Mouse (Mus musculus) C2C12 (cell line): ENCODE data around the gene 4930404H24Rik. TPM values are rescaled to one million over a fixed set of nuclear protein-coding genes. Genes with fewer than 3 reads are reported as not detected.

Experiments used
- H3K27me3 ChIP-seq: one replicate; pipeline ENCODE4 v1.6.1; 2011; ENCODE audit not compliant: control insufficient read depth, insufficient read depth, insufficient read length
- H3K36me3 ChIP-seq: one replicate; pipeline ENCODE4 v1.6.1; 2011; ENCODE audit not compliant: control insufficient read depth, insufficient read depth
- H3K4me3 ChIP-seq: one replicate; pipeline ENCODE4 v1.5.1; 2011; ENCODE audit warnings: mild to moderate bottlenecking, control low read depth; ENCODE audit not compliant: poor library complexity, insufficient read depth, severe bottlenecking
- H3K79me2 ChIP-seq: one replicate; pipeline ENCODE4 v1.6.1; 2011; ENCODE audit not compliant: control insufficient read depth, insufficient read depth
- H3K79me3 ChIP-seq: one replicate; pipeline ENCODE4 v1.6.1; 2011; ENCODE audit warnings: low read depth, control low read depth
- H3ac ChIP-seq: one replicate; pipeline ENCODE3; 2011; ENCODE audit warnings: low read depth; ENCODE audit not compliant: control insufficient read depth, insufficient read length
- CEBPB ChIP-seq: IDR thresholded peaks from one replicate; pipeline ENCODE4 v1.6.1; 2011; ENCODE audit warnings: low read depth, mild to moderate bottlenecking, control low read depth, moderate library complexity
- CTCF ChIP-seq: IDR thresholded peaks from one replicate; pipeline ENCODE4 v1.5.1; 2011; ENCODE audit not compliant: control insufficient read depth, insufficient read depth, insufficient read length
- FOSL1 ChIP-seq: IDR thresholded peaks from one replicate; pipeline ENCODE4 v1.8.0; 2011; ENCODE audit warnings: mild to moderate bottlenecking, low read length; ENCODE audit not compliant: poor library complexity, insufficient read depth, severe bottlenecking
- MAX ChIP-seq: IDR thresholded peaks from one replicate; pipeline ENCODE4 v1.6.1; 2011; ENCODE audit warnings: mild to moderate bottlenecking, control low read depth
- MYOD1 ChIP-seq: IDR thresholded peaks from one replicate; pipeline ENCODE4 v1.6.1; 2011; ENCODE audit warnings: low read depth; ENCODE audit not compliant: control insufficient read depth, insufficient read length
- MYOG ChIP-seq: IDR thresholded peaks from one replicate; pipeline ENCODE4 v1.6.1; 2011; ENCODE audit not compliant: control insufficient read depth, insufficient read length; ENCODE audit errors: extremely low read depth
- USF1 ChIP-seq: IDR thresholded peaks from one replicate; pipeline ENCODE4 v1.6.1; 2011; ENCODE audit warnings: low read depth, mild to moderate bottlenecking, control low read depth, moderate library complexity
- polyA plus RNA-seq: library from polyadenylated mRNA; unstranded; fragments of >200 nt; fragmentation: generic; extraction: Trizol; gene quantifications from one replicate; pipeline ENCODE4 v1.2.1, GENCODE M21; 2012; ENCODE audit warnings: missing spikeins

The 4930404H24Rik gene
- polyA plus RNA-seq, 1 experiment = not detected

DNA sequence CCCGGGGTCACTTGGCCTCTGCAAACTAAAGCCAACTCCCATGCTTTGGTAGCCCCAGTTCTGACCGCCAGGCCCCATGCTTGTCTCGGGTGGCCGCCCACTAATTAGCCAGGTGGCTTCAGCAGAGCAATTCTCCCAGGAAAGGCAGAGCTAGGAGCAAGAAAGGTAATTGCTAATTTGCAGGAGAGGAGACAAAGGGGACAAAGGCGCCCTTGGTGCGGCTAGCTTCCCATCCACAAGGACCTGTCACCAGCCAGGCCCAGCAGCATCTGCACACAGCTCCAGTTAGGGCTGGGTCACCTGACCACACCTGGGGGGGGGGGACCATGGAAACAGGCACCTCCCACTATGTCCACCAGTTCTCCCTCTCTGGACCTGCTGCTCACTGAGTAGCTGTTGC, 19.0 kb downstream of the 4930404H24Rik start:
- Histone ChIP-seq H3K79me2 (no peaks in the 10 kb centered on the region), H3K4me3 (no peak overlapping the region), H3K27me3 (peaks cover 32% of the 10 kb centered on the region), H3K79me3 (no peaks in the 10 kb centered on the region), H3ac (no peak overlapping the region), H3K36me3 (no peaks in the 10 kb centered on the region)
- no peak for TF ChIP-seq MYOG
- TF ChIP-seq USF1 = no peak
- no peak for TF ChIP-seq CEBPB
- no peak for TF ChIP-seq CTCF
- no peak for TF ChIP-seq MAX
- no peak for TF ChIP-seq FOSL1
- TF ChIP-seq MYOD1 = no peak

DNA sequence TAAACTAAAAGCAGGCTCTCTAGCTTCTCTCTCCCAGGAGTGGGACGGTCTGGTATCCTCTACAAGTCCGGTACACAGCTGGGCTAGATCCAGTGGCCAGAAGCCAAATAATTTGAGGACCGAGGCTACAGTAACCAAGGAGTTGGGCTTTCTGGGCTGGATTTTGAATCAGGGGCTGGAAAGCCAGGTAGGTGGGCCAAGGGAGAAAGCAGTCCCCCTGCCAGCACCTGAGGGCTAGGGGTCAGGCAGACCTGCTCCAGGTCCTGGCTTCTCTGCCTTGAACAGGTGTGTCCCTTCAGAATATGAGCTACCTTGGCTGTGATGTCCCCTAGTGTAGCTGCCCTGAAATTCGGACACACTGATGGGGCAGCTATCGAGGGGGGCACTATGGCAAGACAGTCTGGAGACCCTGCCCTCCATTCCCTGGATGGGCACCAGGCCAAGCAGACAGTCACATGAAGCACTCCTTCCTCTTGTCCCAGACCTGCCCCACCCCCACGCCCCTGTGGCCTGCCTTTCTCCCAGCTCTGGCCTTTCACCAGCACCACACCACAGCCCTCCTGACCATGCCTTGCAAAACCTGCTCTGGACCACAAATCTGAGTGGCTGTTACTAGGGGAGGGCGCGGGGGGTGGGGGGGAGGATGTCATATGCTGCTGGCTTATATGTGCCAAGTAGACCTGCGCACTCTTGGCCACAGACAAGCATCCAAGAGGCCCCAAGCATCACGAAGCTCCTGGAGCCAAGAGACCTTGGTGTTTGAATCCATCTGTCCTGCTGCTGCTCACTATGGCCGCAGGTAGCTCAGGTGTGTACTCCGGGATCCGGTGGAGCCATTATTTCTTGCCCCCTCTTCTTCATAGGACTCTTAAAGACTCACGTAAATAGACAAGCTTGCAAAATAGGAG, 20.1 kb downstream of the 4930404H24Rik start:
- H3K36me3 ChIP-seq = no peaks in the 10 kb centered on the region
- no peak overlapping the region for H3ac ChIP-seq
- peaks cover 34% of the 10 kb centered on the region for H3K27me3 ChIP-seq
- no peak for TF ChIP-seq USF1
- no peak for TF ChIP-seq MYOD1
- no peak for TF ChIP-seq MAX
- no peak for TF ChIP-seq CTCF
- TF ChIP-seq CEBPB = no peak
- no peak for TF ChIP-seq FOSL1
- TF ChIP-seq MYOG = no peak
- no peak overlapping the region for H3K4me3 ChIP-seq
- H3K79me3 ChIP-seq = no peaks in the 10 kb centered on the region
- H3K79me2 ChIP-seq = no peaks in the 10 kb centered on the region

DNA sequence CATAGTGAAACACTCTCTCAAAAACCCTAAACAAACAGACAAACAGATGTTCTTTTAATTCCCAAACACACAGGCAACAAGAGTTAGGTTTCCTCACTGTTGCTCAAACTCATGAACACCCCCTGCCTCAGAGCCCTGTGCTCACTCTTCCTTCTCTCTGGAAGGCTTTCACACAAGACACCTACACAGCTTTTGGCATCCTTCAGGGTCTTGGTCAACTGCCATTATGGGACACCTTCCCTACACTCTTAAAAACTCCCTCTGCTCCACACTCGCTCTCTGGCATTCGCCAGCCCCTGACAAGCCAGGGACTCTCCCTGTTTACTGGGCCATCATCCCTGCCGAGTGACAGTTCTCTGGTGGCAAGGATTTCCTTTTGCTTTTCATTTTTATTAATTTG, 21.4 kb downstream of the 4930404H24Rik start:
- no peak overlapping the region for H3K4me3 ChIP-seq
- TF ChIP-seq MYOD1 (no peak), CTCF (no peak), USF1 (no peak), MYOG (no peak), FOSL1 (no peak)
- H3K27me3 ChIP-seq = peaks cover 32% of the 10 kb centered on the region
- no peaks in the 10 kb centered on the region for H3K36me3 ChIP-seq
- no peaks in the 10 kb centered on the region for H3K79me2 ChIP-seq
- H3K79me3 ChIP-seq = no peaks in the 10 kb centered on the region
- H3ac ChIP-seq = no peak overlapping the region

DNA sequence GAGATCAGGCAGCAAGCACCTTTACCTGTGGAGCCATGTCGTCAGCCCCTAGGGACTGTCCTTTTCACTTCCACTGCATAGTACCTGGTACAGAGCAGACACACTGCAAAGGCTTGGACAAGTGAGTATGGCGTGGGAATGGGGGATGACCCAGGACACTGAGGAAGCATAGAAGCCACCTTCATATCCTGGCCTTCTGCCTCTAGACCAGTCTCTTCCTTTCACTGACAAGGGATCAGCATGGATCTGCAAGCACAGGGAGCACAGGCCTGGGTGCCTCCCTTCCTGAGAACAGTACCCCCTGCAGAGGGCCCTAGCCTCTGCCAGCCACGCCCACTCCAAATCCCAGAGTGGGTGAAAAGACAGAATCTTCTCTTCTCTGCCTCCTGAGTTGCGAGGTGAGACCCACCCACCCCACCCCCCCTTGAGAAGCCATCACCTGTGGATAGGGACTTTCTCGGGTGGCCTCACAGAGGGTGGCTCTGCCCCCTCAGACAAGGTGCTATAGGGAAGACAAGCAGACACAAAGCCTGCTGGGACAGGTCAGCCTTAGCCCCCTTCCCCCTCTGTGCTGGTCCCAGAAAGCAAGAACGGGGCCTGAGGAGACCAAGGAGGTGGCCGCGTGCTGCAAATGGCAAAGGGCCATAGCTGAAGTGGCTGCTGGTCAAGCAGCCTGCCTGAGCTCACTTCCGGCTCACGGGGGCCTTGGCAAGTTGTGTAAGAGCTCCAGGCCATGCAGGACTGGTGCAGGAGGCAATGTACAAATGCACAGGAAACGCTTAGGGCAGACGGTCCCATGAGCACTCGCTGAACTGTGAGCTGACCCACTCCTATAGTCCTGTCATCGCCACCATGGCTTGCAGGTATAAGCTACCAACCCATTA, 22.1 kb downstream of the 4930404H24Rik start:
- Histone ChIP-seq H3K4me3 (no peak overlapping the region), H3ac (no peak overlapping the region), H3K79me3 (no peaks in the 10 kb centered on the region), H3K36me3 (no peaks in the 10 kb centered on the region), H3K27me3 (peaks cover 29% of the 10 kb centered on the region), H3K79me2 (no peaks in the 10 kb centered on the region)
- no peak for TF ChIP-seq CTCF
- no peak for TF ChIP-seq MYOD1
- no peak for TF ChIP-seq MYOG
- no peak for TF ChIP-seq FOSL1
- TF ChIP-seq USF1 = no peak
- no peak for TF ChIP-seq MAX
- TF ChIP-seq CEBPB = no peak

DNA sequence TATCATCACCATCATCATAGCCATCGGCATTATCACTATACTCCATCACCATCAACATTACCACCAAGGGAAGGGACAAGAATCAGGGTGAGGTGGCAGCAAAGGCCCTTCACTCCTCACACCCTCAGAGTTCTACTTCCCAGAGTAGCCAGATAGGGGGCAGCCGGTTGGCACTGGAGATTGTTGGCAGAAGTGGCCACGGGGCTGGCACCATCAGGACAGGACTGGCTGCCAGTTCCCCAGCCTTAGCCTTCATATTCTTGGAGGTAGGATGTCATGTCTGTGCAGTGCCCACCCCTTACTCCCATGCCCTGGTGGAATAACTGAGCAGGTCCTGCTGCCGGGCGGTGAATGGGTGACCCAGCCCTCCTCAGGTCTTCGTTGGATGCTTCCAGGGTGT, 23.0 kb downstream of the 4930404H24Rik start:
- Histone ChIP-seq H3K27me3 (peaks cover 21% of the 10 kb centered on the region), H3K4me3 (no peak overlapping the region), H3K79me2 (no peaks in the 10 kb centered on the region), H3K36me3 (no peaks in the 10 kb centered on the region), H3ac (no peak overlapping the region), H3K79me3 (no peaks in the 10 kb centered on the region)
- TF ChIP-seq USF1 = no peak
- no peak for TF ChIP-seq MAX
- TF ChIP-seq CTCF = no peak
- no peak for TF ChIP-seq MYOG
- TF ChIP-seq CEBPB = no peak
- no peak for TF ChIP-seq MYOD1
